In the genomic region with DNA sequence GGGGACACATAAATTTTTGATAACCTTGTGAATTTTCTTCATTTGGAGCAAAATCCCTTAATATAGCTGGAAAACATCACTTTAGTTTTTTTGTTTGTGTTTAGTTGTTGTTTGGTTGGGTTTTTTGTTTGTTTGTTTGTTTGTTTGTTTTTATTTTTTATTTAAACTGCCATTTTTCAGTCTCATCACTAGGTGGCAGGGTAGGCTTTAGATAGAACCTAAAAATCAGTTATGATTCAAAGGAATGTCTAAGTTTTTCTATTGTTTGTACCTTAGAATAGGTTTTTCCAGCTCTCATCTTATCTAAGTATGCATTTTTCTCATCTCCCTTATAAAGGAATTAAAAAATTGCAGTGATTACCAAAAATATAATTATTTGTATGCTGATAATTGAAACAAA, we compare ENCODE assay signal across 1 mouse cellular context.
TF ChIP-seq lines count a peak whose summit lies in the region.

No protein-coding gene starts in this region.

TF ChIP-seq in MEL, 35 proteins besides CTCF, POLR2A, EP300 and RAD21 (continued from another document):
- TF ChIP-seq ZMIZ1 (IDR thresholded peaks at IDR 0.05; ENCODE audit: low read depth, low read length) (no peak), TBP (IDR thresholded peaks at IDR 0.05; ENCODE audit: low read depth, low read length) (no peak), ELF1 (IDR thresholded peaks at IDR 0.05; ENCODE audit: low read depth, low read length) (no peak)
